Mouse (Mus musculus) ovary, postnatal 10 days (tissue): ENCODE results near the gene Kif28.
"Not testable (repeated sequence)": the region's sequence is repeated elsewhere in the genome, so short reads cannot be mapped to it uniquely, and the experiment has no call there.

Experiments used
- DNase-seq: peaks from one replicate; pipeline ENCODE4 v3.0.0; 2022; ENCODE audit warnings: low spot score

Kif28 gene

GRCm38 (mm10) chr1:179704150-179704549 is 40.9 kb downstream of the Kif28 start:
- DNase-seq, result no peak

- DNase-seq, result no peak
Observed at GRCm38 (mm10) chr1:179689479-179689878, 55.6 kb downstream of the Kif28 start.

GRCm38 (mm10) chr1:179688914-179689313 is 56.2 kb downstream of the Kif28 start:
- no peak for DNase-seq

GRCm38 (mm10) chr1:179688415-179688814 is 56.7 kb downstream of the Kif28 start:
- DNase-seq, result no peak

- no peak for DNase-seq
Observed at GRCm38 (mm10) chr1:179687966-179688365, 57.1 kb downstream of the Kif28 start.

GRCm38 (mm10) chr1:179687305-179687704 is 57.8 kb downstream of the Kif28 start:
- DNase-seq, result no peak

- no peak for DNase-seq
Observed at GRCm38 (mm10) chr1:179686781-179687180, 58.3 kb downstream of the Kif28 start.

GRCm38 (mm10) chr1:179686348-179686747 is 58.7 kb downstream of the Kif28 start:
- DNase-seq, result no peak

GRCm38 (mm10) chr1:179682753-179683152 is 62.3 kb downstream of the Kif28 start:
- not testable (repeated sequence) for DNase-seq

- no peak for DNase-seq
Observed at GRCm38 (mm10) chr1:179679326-179679725, 65.7 kb downstream of the Kif28 start.

- DNase-seq, result no peak
Observed at GRCm38 (mm10) chr1:179677031-179677430, 68.0 kb downstream of the Kif28 start.

- DNase-seq, result no peak
Observed at GRCm38 (mm10) chr1:179674355-179674754, 70.7 kb downstream of the Kif28 start.

GRCm38 (mm10) chr1:179668836-179669537 is 76.1 kb downstream of the Kif28 start:
- DNase-seq, result no peak

GRCm38 (mm10) chr1:179668013-179668805 is 76.9 kb downstream of the Kif28 start, which contains the start of gene Sccpdh:
Gene Sccpdh, plus strand, starts transcription at chr1:179668210.
- DNase-seq, result peak; percentile 74

GRCm38 (mm10) chr1:179667450-179667849 is 77.6 kb downstream of the Kif28 start:
- DNase-seq, result no peak

GRCm38 (mm10) chr1:179666971-179667370 is 78.1 kb downstream of the Kif28 start:
- no peak for DNase-seq

- no peak for DNase-seq
Observed at GRCm38 (mm10) chr1:179664309-179664930, 80.7 kb downstream of the Kif28 start.

- DNase-seq, result no peak
Observed at GRCm38 (mm10) chr1:179663065-179663464, 82.0 kb downstream of the Kif28 start.

- no peak for DNase-seq
Observed at GRCm38 (mm10) chr1:179651224-179651623, 93.8 kb downstream of the Kif28 start.

- no peak for DNase-seq
Observed at GRCm38 (mm10) chr1:179650284-179650683, 94.8 kb downstream of the Kif28 start.

- no peak for DNase-seq
Observed at GRCm38 (mm10) chr1:179649324-179649723, 95.7 kb downstream of the Kif28 start.

- DNase-seq, result not testable (repeated sequence)
Observed at GRCm38 (mm10) chr1:179648678-179649077, 96.4 kb downstream of the Kif28 start.

GRCm38 (mm10) chr1:179645980-179646268 is 99.1 kb downstream of the Kif28 start:
- DNase-seq, result no peak
